Mouse (Mus musculus) intestine, postnatal 0 days (tissue): ENCODE results near the gene Git2. TPM values are rescaled to one million over a fixed set of nuclear protein-coding genes. Genes with fewer than 3 reads are reported as not detected.

Experiments used
- ATAC-seq: fragments of 200-750 bp; cut with Nextera tagmentation; 2 replicates; pipeline ENCODE4 v1.8.0; 2017; ENCODE audit warnings: mild to moderate bottlenecking, moderate TSS enrichment, moderate library complexity
- H3K27ac ChIP-seq: fragments of 300-500 bp; sonication (generic); 2 replicates; pipeline ENCODE4 v1.5.1; 2014; ENCODE audit warnings: mild to moderate bottlenecking, low read depth, low read length, moderate library complexity
- H3K27me3 ChIP-seq: fragments of 300-500 bp; sonication (generic); replicated peaks from 2 replicates; pipeline ENCODE4 v1.6.1; 2014; ENCODE audit warnings: low read length, mixed read lengths; ENCODE audit not compliant: control insufficient read depth, insufficient read depth
- H3K36me3 ChIP-seq: fragments of 300-500 bp; sonication (generic); 2 replicates; pipeline ENCODE4 v1.6.1; 2014; ENCODE audit warnings: mild to moderate bottlenecking, moderate library complexity; ENCODE audit not compliant: control insufficient read depth, insufficient read depth
- H3K4me1 ChIP-seq: fragments of 300-500 bp; sonication (generic); replicated peaks from 2 replicates; pipeline ENCODE4 v1.6.1; 2014; ENCODE audit warnings: antibody characterized with exemption, low read length, mixed read lengths; ENCODE audit not compliant: control insufficient read depth, insufficient read depth
- H3K4me2 ChIP-seq: fragments of 300-500 bp; sonication (generic); replicated peaks from 2 replicates; pipeline ENCODE4 v1.6.1; 2014; ENCODE audit warnings: low read depth, mild to moderate bottlenecking, moderate library complexity
- H3K4me3 ChIP-seq: fragments of 300-500 bp; sonication (generic); 2 replicates; pipeline ENCODE4 v1.5.1; 2014; ENCODE audit warnings: low read depth, low read length
- H3K9ac ChIP-seq: fragments of 300-500 bp; sonication (generic); 2 replicates; pipeline ENCODE4 v1.6.1; 2014; ENCODE audit warnings: mild to moderate bottlenecking, low read depth, low read length
- H3K9me3 ChIP-seq: fragments of 300-500 bp; sonication (generic); 2 replicates; pipeline ENCODE4 v1.6.1; 2016; ENCODE audit warnings: mixed run types; ENCODE audit not compliant: control insufficient read depth
- CTCF ChIP-seq: sonication (generic); IDR thresholded peaks from 2 replicates; pipeline ENCODE4 v1.5.1; 2016; ENCODE audit warnings: low read depth, mild to moderate bottlenecking, control low read depth, antibody characterized with exemption, moderate library complexity
- WGBS: fragments of 180-500 bp; shearing (Covaris S2); extraction: QIAGEN DNeasy Blood & Tissue Kit; methylation state at CpG from one replicate; pipeline ENCODE4 v1.1.7; 2014; 5-methylcytosine and 5-hydroxymethylcytosine counted together
- polyA plus RNA-seq: library from polyadenylated mRNA; unstranded; fragments of >200 nt; fragmentation: Nextera tagmentation; extraction: Ambion mirVana; gene quantifications from 2 replicates; pipeline ENCODE4 v1.2.1, GENCODE M21; 2015

Git2 gene
- polyA plus RNA-seq, 1 experiment from 2014 or later = 13.8 TPM

GRCm38 (mm10) chr5:114717937-114718336 lies 57.4 kb downstream of the Git2 start:
- Histone ChIP-seq H3K36me3 (peaks cover 83% of the 10 kb centered on the region), H3K4me3 (no peak overlapping the region), H3K9me3 (no peaks in the 10 kb centered on the region), H3K27me3 (no peaks in the 10 kb centered on the region), H3K4me1 (peaks cover 5% of the 10 kb centered on the region; the same call in 1 of the 2 replicates), H3K4me2 (no peak overlapping the region), H3K27ac (no peak overlapping the region), H3K9ac (no peak overlapping the region)
- ATAC-seq = no peak
- no peak for TF ChIP-seq CTCF
- 93% methylated on average over 8 of the region's 8 CpGs for WGBS

DNA sequence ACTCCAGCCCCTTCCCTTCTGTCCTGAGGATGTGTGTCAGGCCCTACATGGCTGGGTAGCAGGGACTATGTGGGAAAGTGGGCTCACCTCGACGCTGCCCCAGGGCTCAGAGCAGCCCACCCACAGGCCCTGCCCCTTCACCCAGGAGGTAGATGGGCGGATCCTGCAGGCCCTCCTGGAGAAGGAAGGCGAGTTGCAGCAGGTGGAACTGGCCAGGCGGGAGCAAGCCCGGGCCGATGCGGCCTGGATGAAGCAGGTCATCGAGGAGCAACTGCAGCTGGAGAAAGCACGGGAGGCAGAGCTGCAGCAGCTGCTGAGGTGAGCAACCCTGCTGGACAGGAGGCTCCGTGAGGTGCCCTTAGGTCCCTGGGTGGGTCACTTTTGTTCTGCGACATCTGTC lies 58.0 kb downstream of the Git2 start:
- no peak for ATAC-seq
- WGBS = 91% methylated on average over 12 of the region's 12 CpGs
- Histone ChIP-seq H3K36me3 (peaks cover 85% of the 10 kb centered on the region), H3K4me2 (no peak overlapping the region), H3K4me1 (peaks cover 5% of the 10 kb centered on the region; the same call in 1 of the 2 replicates), H3K27me3 (no peaks in the 10 kb centered on the region), H3K9ac (no peak overlapping the region), H3K9me3 (no peaks in the 10 kb centered on the region), H3K27ac (no peak overlapping the region), H3K4me3 (no peak overlapping the region)
- TF ChIP-seq CTCF = no peak

DNA sequence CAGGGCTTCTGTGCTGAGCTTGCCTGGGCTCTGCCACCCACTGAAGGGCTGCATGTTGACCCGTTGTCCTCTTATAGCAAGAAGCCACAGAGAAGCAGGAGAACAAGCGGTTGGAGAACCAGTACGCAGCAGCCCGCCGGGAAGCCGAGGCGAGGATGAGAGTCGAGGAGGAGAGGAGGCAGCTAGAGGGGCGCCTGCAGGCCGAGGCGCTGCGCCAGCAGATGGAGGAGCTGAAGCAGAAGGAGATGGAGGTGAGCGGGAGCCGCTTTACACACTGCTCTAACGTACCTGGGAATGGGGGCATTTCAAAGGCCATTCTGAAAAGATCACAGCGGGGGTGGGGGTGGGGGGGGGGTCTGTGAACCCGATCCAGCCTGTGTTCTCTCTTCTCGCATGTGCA lies 60.8 kb downstream of the Git2 start:
- Histone ChIP-seq H3K27ac (no peak overlapping the region), H3K4me3 (no peak overlapping the region), H3K4me2 (no peak overlapping the region), H3K27me3 (no peaks in the 10 kb centered on the region), H3K4me1 (peaks cover 4% of the 10 kb centered on the region; the same call in 1 of the 2 replicates), H3K9ac (no peak overlapping the region), H3K36me3 (peaks cover 79% of the 10 kb centered on the region), H3K9me3 (no peaks in the 10 kb centered on the region)
- ATAC-seq = no peak
- TF ChIP-seq CTCF = no peak
- 93% methylated on average over 18 of the region's 18 CpGs for WGBS

DNA sequence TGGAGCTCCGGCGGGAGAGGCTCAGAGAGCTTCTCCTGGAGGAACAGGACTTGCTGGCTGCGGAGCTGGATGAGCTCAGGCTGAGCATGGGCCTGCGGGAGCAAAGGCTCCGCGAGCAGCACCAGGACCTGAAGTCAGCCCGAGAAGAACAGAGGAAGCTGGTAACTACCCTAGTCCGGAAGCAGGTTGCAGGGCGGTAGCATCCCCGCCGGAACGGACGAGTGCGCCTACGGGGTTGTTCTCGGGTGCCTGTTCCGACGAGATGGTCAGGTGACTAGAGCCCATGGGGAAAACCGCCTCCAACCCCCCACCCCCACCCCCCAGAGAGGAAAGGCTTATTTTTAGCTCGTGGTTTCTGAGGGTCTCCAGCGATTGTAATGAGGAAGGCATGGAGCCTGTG lies 66.0 kb downstream of the Git2 start:
- ATAC-seq = no peak
- no peak overlapping the region for H3K27ac ChIP-seq
- no peaks in the 10 kb centered on the region for H3K4me1 ChIP-seq
- no peak overlapping the region for H3K9ac ChIP-seq
- no peak overlapping the region for H3K4me2 ChIP-seq
- no peaks in the 10 kb centered on the region for H3K9me3 ChIP-seq
- H3K27me3 ChIP-seq = no peaks in the 10 kb centered on the region
- 93% methylated on average over 21 of the region's 21 CpGs for WGBS
- TF ChIP-seq CTCF = no peak
- no peak overlapping the region for H3K4me3 ChIP-seq
- peaks cover 33% of the 10 kb centered on the region for H3K36me3 ChIP-seq

GRCm38 (mm10) chr5:114708491-114708890 lies 66.8 kb downstream of the Git2 start:
- Histone ChIP-seq H3K9me3 (no peaks in the 10 kb centered on the region), H3K27me3 (no peaks in the 10 kb centered on the region), H3K9ac (no peak overlapping the region), H3K27ac (no peak overlapping the region), H3K4me3 (peak overlapping the region; percentile 79; the same call in 1 of the 2 replicates), H3K4me2 (peak overlapping the region; percentile 76), H3K36me3 (peaks cover 24% of the 10 kb centered on the region), H3K4me1 (no peaks in the 10 kb centered on the region)
- no peak for TF ChIP-seq CTCF
- 60% methylated on average over 15 of the region's 15 CpGs for WGBS
- no peak for ATAC-seq

- H3K36me3 ChIP-seq = peaks cover 17% of the 10 kb centered on the region
- peak within 1 kb of the TSS; percentile 56 for H3K9ac ChIP-seq
- peak within 1 kb of the TSS; percentile 76 for H3K4me2 ChIP-seq
- H3K9me3 ChIP-seq = no peaks in the 10 kb centered on the region
- no peaks in the 10 kb centered on the region for H3K27me3 ChIP-seq
- peak within 1 kb of the TSS; percentile 79 for H3K4me3 ChIP-seq
- no peak within 1 kb of the TSS for H3K27ac ChIP-seq
- TF ChIP-seq CTCF = peak; percentile 87
- ATAC-seq = peak; percentile 73
- no peaks in the 10 kb centered on the region for H3K4me1 ChIP-seq
- 4% methylated on average over 49 of the region's 49 CpGs for WGBS
Observed at GRCm38 (mm10) chr5:114707265-114708068, 67.8 kb downstream of the Git2 start, which contains the start of gene Tchp. Tchp (plus strand) TSS chr5:114707760.
